Mouse (Mus musculus): ENCODE data around the gene Macrod2. TPM values are rescaled to one million over a fixed set of nuclear protein-coding genes. Genes with fewer than 3 reads are reported as not detected.
"Not testable (repeated sequence)": the region's sequence is repeated elsewhere in the genome, so short reads cannot be mapped to it uniquely, and the experiment has no call there.

Gene Macrod2
- polyA plus RNA-seq, 1 experiment from 2014 or later = 75.4 TPM

DNA sequence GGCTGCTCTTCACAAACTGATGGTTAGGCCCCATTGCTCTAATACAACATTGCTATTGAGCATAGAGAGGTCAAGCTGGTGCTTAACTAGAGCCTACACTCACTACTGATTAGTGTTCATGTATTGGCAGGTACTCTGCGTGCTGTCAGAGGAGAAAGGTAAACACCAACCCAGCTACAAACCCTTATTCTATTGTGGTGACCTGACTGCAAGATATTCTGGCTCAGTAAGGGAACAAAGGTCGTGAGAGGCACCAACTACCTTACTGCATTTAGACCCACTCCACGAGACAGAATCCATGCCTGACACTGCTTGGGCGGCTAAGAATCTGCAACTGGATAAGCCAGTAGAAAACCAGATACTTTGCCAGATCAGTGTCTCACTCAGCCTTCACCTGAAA, 320.7 kb downstream of the Macrod2 start:
- 81% methylated on average over 4 of the region's 4 CpGs for WGBS
- no peaks in the 10 kb centered on the region for H3K4me1 ChIP-seq (replicated peaks)
- no peak for ATAC-seq

GRCm38 (mm10) chr2:140717407-140717806, 322.3 kb downstream of the Macrod2 start:
- Histone ChIP-seq H3K4me2 (replicated peaks) (no peak overlapping the region), H3K36me3 (no peaks in the 10 kb centered on the region), H3K27me3 (no peaks in the 10 kb centered on the region), H3K9ac (replicated peaks) (no peak overlapping the region), H3K9me3 (no peaks in the 10 kb centered on the region), H3K27ac (no peak overlapping the region), H3K4me1 (replicated peaks) (no peaks in the 10 kb centered on the region), H3K4me3 (replicated peaks) (no peak overlapping the region)
- ATAC-seq = no peak
- 90% methylated on average over 9 of the region's 9 CpGs for WGBS

More for the DNA sequence above, 320.7 kb downstream of the Macrod2 start:
- H3K9me3 ChIP-seq = no peaks in the 10 kb centered on the region
- H3K27me3 ChIP-seq = no peaks in the 10 kb centered on the region
- H3K27ac ChIP-seq = no peak overlapping the region
- no peaks in the 10 kb centered on the region for H3K36me3 ChIP-seq
- no peak overlapping the region for H3K4me2 ChIP-seq (replicated peaks)
- H3K4me3 ChIP-seq (replicated peaks) = no peak overlapping the region
- no peak overlapping the region for H3K9ac ChIP-seq (replicated peaks)

DNA sequence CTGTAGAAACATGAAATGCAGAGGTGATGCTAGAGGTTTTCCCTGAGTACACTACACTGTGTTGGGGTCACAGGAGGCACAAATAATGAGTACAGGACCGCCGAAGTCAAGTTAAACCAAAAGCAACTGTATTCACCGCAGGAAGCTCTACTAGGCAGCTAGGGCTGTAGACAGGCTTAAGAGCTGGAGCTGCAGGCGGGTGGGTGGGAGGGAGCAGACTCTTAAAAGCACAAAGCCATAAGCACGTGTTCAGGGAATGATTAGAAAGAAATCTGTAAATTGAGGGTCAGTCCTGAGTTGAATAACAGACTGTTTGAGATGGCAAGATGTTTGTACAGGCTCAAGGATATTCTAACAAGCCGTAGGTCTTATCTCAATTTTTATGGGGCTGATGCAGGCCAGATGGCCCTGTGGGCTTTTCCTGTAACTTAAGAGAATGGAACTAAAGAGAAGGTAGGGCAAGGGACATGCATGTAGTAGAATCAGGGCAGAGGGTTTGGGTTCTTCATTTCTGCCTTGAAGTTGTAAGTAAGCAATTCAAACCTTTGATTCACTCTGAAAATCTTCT, 337.6 kb downstream of the Macrod2 start:
- no peaks in the 10 kb centered on the region for H3K4me1 ChIP-seq (replicated peaks)
- WGBS = 60% methylated on average over 6 of the region's 6 CpGs
- no peak overlapping the region for H3K4me2 ChIP-seq (replicated peaks)
- no peak overlapping the region for H3K4me3 ChIP-seq (replicated peaks)
- ATAC-seq = no peak
- H3K27ac ChIP-seq = no peak overlapping the region
- no peaks in the 10 kb centered on the region for H3K27me3 ChIP-seq
- H3K9me3 ChIP-seq = no peaks in the 10 kb centered on the region
- H3K36me3 ChIP-seq = no peaks in the 10 kb centered on the region
- no peak overlapping the region for H3K9ac ChIP-seq (replicated peaks)

DNA sequence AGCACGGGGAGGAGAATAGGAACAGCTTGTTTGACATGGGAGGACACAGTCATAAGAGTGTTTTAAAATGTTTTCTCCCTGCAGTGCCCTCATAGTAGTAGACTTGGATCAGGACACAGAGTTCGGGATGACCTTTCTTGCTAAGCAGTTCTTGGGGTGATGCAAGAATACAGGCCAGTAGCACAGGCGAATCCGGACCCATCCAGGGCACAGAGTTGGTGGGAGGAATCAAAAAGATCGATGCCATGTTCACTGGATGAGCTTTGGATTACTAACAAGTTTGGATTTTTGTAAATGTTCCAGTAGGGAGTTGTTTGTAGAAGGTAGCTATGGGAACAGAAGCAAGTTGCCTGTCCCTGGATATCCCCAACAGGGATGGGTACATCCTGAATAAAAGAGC, 345.4 kb downstream of the Macrod2 start:
- H3K4me2 ChIP-seq (replicated peaks) = no peak overlapping the region
- ATAC-seq = no peak
- no peak overlapping the region for H3K9ac ChIP-seq (replicated peaks)
- H3K27me3 ChIP-seq = no peaks in the 10 kb centered on the region
- H3K4me3 ChIP-seq (replicated peaks) = no peak overlapping the region
- no peaks in the 10 kb centered on the region for H3K4me1 ChIP-seq (replicated peaks)
- H3K27ac ChIP-seq = no peak overlapping the region
- H3K36me3 ChIP-seq = no peaks in the 10 kb centered on the region
- H3K9me3 ChIP-seq = no peaks in the 10 kb centered on the region
- WGBS = 87% methylated on average over 5 of the region's 5 CpGs

DNA sequence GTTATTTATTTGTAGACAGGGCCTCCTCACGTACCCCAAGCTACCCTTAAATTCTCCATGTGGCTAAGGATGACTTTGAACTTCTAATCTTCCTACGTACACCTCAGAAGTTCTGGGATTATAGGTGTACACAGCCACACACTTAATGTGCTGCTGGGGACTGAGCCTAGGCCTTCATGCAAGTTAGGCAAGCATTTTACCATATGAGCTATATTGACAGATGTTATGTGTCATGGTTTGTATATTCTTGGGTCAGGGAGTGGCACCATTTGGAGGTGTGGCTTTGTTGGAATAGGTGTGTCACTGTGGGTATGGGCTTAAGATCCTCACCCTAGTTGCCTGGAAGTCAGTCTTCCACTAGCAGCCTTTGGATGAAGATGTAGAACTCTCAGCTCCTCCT, 347.8 kb downstream of the Macrod2 start:
- H3K4me3 ChIP-seq (replicated peaks); H3K4me2 ChIP-seq (replicated peaks); H3K27ac ChIP-seq; H3K4me1 ChIP-seq (replicated peaks); ATAC-seq; H3K9ac ChIP-seq (replicated peaks); H3K9me3 ChIP-seq; H3K27me3 ChIP-seq; H3K36me3 ChIP-seq: not testable (repeated sequence)
- 64% methylated on average over 2 of the region's 2 CpGs for WGBS

GRCm38 (mm10) chr2:140758881-140759280, 363.8 kb downstream of the Macrod2 start:
- ATAC-seq = no peak
- 86% methylated on average over 2 of the region's 2 CpGs for WGBS
- Histone ChIP-seq H3K36me3 (no peaks in the 10 kb centered on the region), H3K27me3 (no peaks in the 10 kb centered on the region), H3K4me1 (replicated peaks) (0 out of 2 replicates have a peak, but pooled peaks cover 3% of the 10 kb centered on the region), H3K9me3 (no peaks in the 10 kb centered on the region), H3K4me2 (replicated peaks) (no peak overlapping the region), H3K27ac (no peak overlapping the region), H3K9ac (replicated peaks) (no peak overlapping the region), H3K4me3 (replicated peaks) (no peak overlapping the region)

- no peak overlapping the region for H3K9ac ChIP-seq (replicated peaks)
- no peak overlapping the region for H3K4me2 ChIP-seq (replicated peaks)
- H3K27me3 ChIP-seq = no peaks in the 10 kb centered on the region
- H3K4me3 ChIP-seq (replicated peaks) = no peak overlapping the region
- H3K27ac ChIP-seq = no peak overlapping the region
- H3K36me3 ChIP-seq = no peaks in the 10 kb centered on the region
- no peak for ATAC-seq
- H3K4me1 ChIP-seq (replicated peaks) = 0 out of 2 replicates have a peak, but pooled peaks cover 3% of the 10 kb centered on the region
- no peaks in the 10 kb centered on the region for H3K9me3 ChIP-seq
Measured at GRCm38 (mm10) chr2:140759732-140760131, 364.6 kb downstream of the Macrod2 start.

GRCm38 (mm10) chr2:140760137-140760536, 365.0 kb downstream of the Macrod2 start:
- 0 out of 2 replicates have a peak, but pooled peaks cover 3% of the 10 kb centered on the region for H3K4me1 ChIP-seq (replicated peaks)
- H3K27me3 ChIP-seq = no peaks in the 10 kb centered on the region
- H3K9me3 ChIP-seq = no peaks in the 10 kb centered on the region
- H3K4me3 ChIP-seq (replicated peaks) = no peak overlapping the region
- ATAC-seq = no peak
- H3K27ac ChIP-seq = no peak overlapping the region
- H3K36me3 ChIP-seq = no peaks in the 10 kb centered on the region
- 99% methylated on average over 3 of the region's 3 CpGs for WGBS
- H3K4me2 ChIP-seq (replicated peaks) = no peak overlapping the region
- H3K9ac ChIP-seq (replicated peaks) = no peak overlapping the region

DNA sequence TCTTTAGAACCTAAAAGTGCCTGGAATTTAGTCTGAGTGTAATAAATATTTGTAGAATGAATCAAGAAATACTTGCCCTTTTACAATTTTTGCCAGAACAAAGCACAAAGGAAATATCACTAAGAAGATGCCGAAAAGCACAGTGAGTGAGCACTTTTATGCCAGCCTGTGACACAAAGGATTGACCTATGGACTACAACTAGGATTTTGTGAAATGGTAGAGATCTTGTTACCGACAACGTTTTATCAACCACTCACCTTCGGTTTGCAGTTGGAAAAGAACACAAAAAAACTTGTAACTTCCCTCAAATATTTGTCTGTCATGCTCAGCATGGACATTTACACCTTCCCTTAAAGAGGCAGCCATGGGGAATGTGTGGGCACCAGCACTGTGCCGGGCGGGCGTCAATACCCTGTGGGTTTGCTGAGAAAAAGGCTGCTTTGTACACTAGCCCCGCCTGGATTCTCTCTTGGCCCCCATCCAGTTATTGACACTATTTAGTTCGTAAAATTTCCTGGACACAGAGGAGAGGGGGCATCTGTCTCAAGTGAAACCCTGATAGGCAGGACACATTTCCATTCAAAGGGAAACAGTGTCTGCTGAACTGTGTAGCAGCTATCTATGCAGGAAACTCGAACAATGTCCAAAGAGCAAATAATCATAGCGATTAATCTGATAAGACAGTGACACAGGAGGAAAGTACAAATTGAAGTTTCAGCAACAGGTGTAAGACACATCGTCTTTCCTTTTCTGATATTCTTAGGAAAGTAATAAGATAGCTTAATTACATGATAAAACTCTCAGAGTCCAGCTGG, 368.2 kb downstream of the Macrod2 start:
- 73% methylated on average over 12 of the region's 12 CpGs for WGBS
- H3K36me3 ChIP-seq = no peaks in the 10 kb centered on the region
- no peaks in the 10 kb centered on the region for H3K9me3 ChIP-seq
- 0 out of 2 replicates have a peak, but pooled peaks cover 3% of the 10 kb centered on the region for H3K4me1 ChIP-seq (replicated peaks)
- no peak overlapping the region for H3K4me2 ChIP-seq (replicated peaks)
- no peaks in the 10 kb centered on the region for H3K27me3 ChIP-seq
- no peak overlapping the region for H3K27ac ChIP-seq
- no peak for ATAC-seq
- no peak overlapping the region for H3K9ac ChIP-seq (replicated peaks)
- H3K4me3 ChIP-seq (replicated peaks) = no peak overlapping the region

DNA sequence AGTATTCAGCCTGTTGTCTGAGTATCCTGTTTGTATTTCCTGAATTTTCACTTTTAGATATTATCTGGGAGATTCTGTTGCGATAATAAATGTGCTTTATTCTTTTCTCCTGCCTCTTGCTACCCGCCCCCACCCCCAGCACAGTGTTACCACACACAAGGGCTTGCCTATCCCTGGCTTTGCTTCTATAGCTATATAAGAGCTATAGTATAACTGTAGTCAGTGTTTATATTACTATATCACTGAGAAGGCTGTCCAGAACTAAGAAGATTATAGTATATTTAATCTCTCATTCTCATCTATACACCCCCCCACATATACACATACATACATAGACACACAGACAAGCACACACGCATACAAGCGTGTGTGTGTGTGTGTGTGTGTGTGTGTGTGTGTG, 374.4 kb downstream of the Macrod2 start:
- Histone ChIP-seq H3K4me3 (replicated peaks) (no peak overlapping the region), H3K27me3 (no peaks in the 10 kb centered on the region), H3K27ac (no peak overlapping the region), H3K4me2 (replicated peaks) (no peak overlapping the region), H3K9me3 (no peaks in the 10 kb centered on the region), H3K9ac (replicated peaks) (no peak overlapping the region), H3K4me1 (replicated peaks) (no peaks in the 10 kb centered on the region), H3K36me3 (no peaks in the 10 kb centered on the region)
- 92% methylated on average over 4 of the region's 4 CpGs for WGBS
- no peak for ATAC-seq

DNA sequence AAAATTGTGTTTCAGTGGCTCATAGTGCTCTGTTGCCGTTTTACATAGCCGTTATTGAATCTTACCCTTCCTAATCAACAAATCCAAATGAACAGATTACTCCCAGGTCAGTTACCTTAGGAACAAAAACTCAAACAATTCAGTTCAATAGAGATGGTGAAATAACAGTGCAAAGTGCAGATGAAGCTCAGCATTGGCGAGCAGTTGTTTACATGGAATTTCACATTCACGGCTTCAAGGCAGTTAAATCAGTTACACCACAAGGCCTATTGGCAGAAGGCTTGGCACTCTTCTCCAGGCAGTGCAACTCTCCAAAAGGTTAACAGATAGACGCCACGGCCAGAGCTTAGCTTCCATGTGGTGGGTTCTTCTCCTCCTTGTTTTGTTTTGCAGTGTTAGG, 377.7 kb downstream of the Macrod2 start:
- H3K4me3 ChIP-seq (replicated peaks) = no peak overlapping the region
- H3K36me3 ChIP-seq = no peaks in the 10 kb centered on the region
- H3K27ac ChIP-seq = no peak overlapping the region
- H3K9me3 ChIP-seq = no peaks in the 10 kb centered on the region
- no peak for ATAC-seq
- H3K4me1 ChIP-seq (replicated peaks) = no peaks in the 10 kb centered on the region
- H3K9ac ChIP-seq (replicated peaks) = no peak overlapping the region
- no peak overlapping the region for H3K4me2 ChIP-seq (replicated peaks)
- H3K27me3 ChIP-seq = no peaks in the 10 kb centered on the region
- 89% methylated on average over 6 of the region's 6 CpGs for WGBS

GRCm38 (mm10) chr2:140773456-140773855, 378.3 kb downstream of the Macrod2 start:
- no peak overlapping the region for H3K4me3 ChIP-seq (replicated peaks)
- ATAC-seq = no peak
- no peak overlapping the region for H3K4me2 ChIP-seq (replicated peaks)
- no peaks in the 10 kb centered on the region for H3K9me3 ChIP-seq
- no peaks in the 10 kb centered on the region for H3K27me3 ChIP-seq
- no peak overlapping the region for H3K27ac ChIP-seq
- H3K36me3 ChIP-seq = no peaks in the 10 kb centered on the region
- no peak overlapping the region for H3K9ac ChIP-seq (replicated peaks)
- WGBS = 95% methylated on average over 11 of the region's 11 CpGs
- no peaks in the 10 kb centered on the region for H3K4me1 ChIP-seq (replicated peaks)
